Mouse (Mus musculus) ES-E14 (cell line): ENCODE measurements around the gene Cds1.

Source experiments
- CHD2 ChIP-seq: IDR thresholded peaks from 2 replicates; pipeline ENCODE4 v1.6.1; 2014; ENCODE audit warnings: mild to moderate bottlenecking, low read depth, low read length, inconsistent platforms
- HCFC1 ChIP-seq: IDR thresholded peaks from 2 replicates; pipeline ENCODE4 v1.6.1; 2012; ENCODE audit warnings: low read length, inconsistent platforms, borderline replicate concordance; ENCODE audit not compliant: insufficient read depth
- MAFK ChIP-seq: IDR thresholded peaks from 2 replicates; pipeline ENCODE4 v1.6.1; 2014; ENCODE audit warnings: mild to moderate bottlenecking, low read depth, low read length, inconsistent platforms; ENCODE audit not compliant: insufficient read depth
- ZC3H11A ChIP-seq: IDR thresholded peaks from 2 replicates; pipeline ENCODE4 v1.6.1; 2012; ENCODE audit warnings: low read depth, mild to moderate bottlenecking, inconsistent platforms, low read length, borderline replicate concordance
- ZNF384 ChIP-seq: IDR thresholded peaks from 2 replicates; pipeline ENCODE4 v1.6.1; 2012; ENCODE audit warnings: low read depth, low read length, inconsistent platforms

DNA sequence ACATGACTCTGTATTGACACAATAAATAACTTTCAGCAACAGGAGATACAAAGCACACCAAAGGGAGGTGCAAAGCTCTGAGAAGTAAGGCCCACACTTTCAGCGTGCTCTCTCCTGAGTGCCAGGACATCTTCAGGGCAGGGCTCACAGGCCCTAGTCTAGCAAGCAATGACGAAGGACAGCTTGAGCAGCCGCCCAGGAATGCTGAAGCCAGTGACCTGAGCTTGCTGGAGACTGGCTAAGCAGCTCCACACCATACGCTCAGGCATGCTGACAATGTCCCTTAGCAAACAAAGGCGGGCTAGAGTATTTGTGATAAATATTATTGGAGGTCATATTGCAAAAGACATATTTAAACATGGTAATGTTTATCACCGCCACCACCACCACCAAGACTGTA is 38.6 kb upstream of the Cds1 start:
- TF ChIP-seq HCFC1 = no peak
- no peak for TF ChIP-seq ZC3H11A
- TF ChIP-seq CHD2 = no peak
- no peak for TF ChIP-seq MAFK
- TF ChIP-seq ZNF384 = no peak
